ENCODE assay signal across 17 mouse cellular contexts in genomic region chr12:91183304-91183855, GRCm38 (mm10).
A peak's percentile ranks its signal among the peaks of the same experiment; 100 is the strongest.
DNase-seq lines count a peak whose midpoint lies in the region; ATAC-seq and TF ChIP-seq lines count a peak whose summit lies in the region.
"Had no signal": no experiment of that assay in that cellular context is flagged by ENCODE, and none has a peak within 500 bp of the region (broad histone marks: within the 10 kb centered on the region; RNA-seq: fewer than 3 reads in every experiment).

No protein-coding gene starts in this region.

- ATAC-seq in lung, postnatal 0 days, result no peak
- ATAC-seq in granulocyte monocyte progenitor cell, adult 5-6 weeks (replicated peaks; ENCODE audit: poor library complexity, severe bottlenecking), result peak; percentile 94
- peak; percentile 91 for ATAC-seq in neutrophil, adult 5-6 weeks (ENCODE audit: extremely low read depth, insufficient number of reproducible peaks, low FRiP score, poor library complexity, severe bottlenecking)
- ATAC-seq in intestine, postnatal 0 days, result no peak
- ATAC-seq: liver, postnatal 0 days had no signal

- H3K27ac ChIP-seq in lung, postnatal 0 days (ENCODE audit: low read length), result no peak overlapping the region
- H3K27ac ChIP-seq in heart, embryonic 10.5 days, result no peak overlapping the region
- no peak overlapping the region for H3K27ac ChIP-seq in intestine, postnatal 0 days (ENCODE audit: low read depth, low read length)
- H3K27ac ChIP-seq: hindbrain, embryonic 10.5 days; limb, embryonic 13.5 days had no signal

- no peak overlapping the region for H3K4me3 ChIP-seq in lung, postnatal 0 days (ENCODE audit: low read depth, low read length)
- H3K4me3 ChIP-seq in heart, embryonic 10.5 days, result no peak overlapping the region
- H3K4me3 ChIP-seq in intestine, postnatal 0 days (ENCODE audit: low read depth, low read length), result no peak overlapping the region
- H3K4me3 ChIP-seq: hindbrain, embryonic 10.5 days; limb, embryonic 13.5 days; megakaryocyte, embryonic 14.5 days had no signal

- no peaks in the 10 kb centered on the region for H3K9me3 ChIP-seq in lung, postnatal 0 days (ENCODE audit: low read length)
- H3K9me3 ChIP-seq in heart, embryonic 10.5 days, result no peaks in the 10 kb centered on the region
- H3K9me3 ChIP-seq in intestine, postnatal 0 days (ENCODE audit: control insufficient read depth), result no peaks in the 10 kb centered on the region
- H3K9me3 ChIP-seq: G1E; hindbrain, embryonic 10.5 days; limb, embryonic 13.5 days; megakaryocyte, embryonic 14.5 days had no signal

- H3K4me2 ChIP-seq in lung, postnatal 0 days (replicated peaks; ENCODE audit: low read depth, low read length), result no peak overlapping the region
- no peak overlapping the region for H3K4me2 ChIP-seq in intestine, postnatal 0 days (replicated peaks; ENCODE audit: low read depth)
- H3K4me2 ChIP-seq: limb, embryonic 13.5 days had no signal

- no peaks in the 10 kb centered on the region for H3K36me3 ChIP-seq in lung, postnatal 0 days (ENCODE audit: insufficient read depth, low read length)
- no peaks in the 10 kb centered on the region for H3K36me3 ChIP-seq in heart, embryonic 10.5 days
- no peaks in the 10 kb centered on the region for H3K36me3 ChIP-seq in intestine, postnatal 0 days (ENCODE audit: control insufficient read depth, insufficient read depth)
- H3K36me3 ChIP-seq: hindbrain, embryonic 10.5 days; limb, embryonic 13.5 days had no signal

- no peaks in the 10 kb centered on the region for H3K4me1 ChIP-seq in lung, postnatal 0 days (ENCODE audit: insufficient read depth, low read depth, low read length)
- no peaks in the 10 kb centered on the region for H3K4me1 ChIP-seq in heart, embryonic 10.5 days
- peaks cover 7% of the 10 kb centered on the region; the same call in 1 of the 2 replicates for H3K4me1 ChIP-seq in intestine, postnatal 0 days (replicated peaks; ENCODE audit: control insufficient read depth, insufficient read depth, low read length)
- H3K4me1 ChIP-seq: hindbrain, embryonic 10.5 days; limb, embryonic 13.5 days; megakaryocyte, embryonic 14.5 days had no signal

- no peak for TF ChIP-seq EP300 in lung, postnatal 0 days (IDR thresholded peaks at IDR 0.05)

- H3K27me3 ChIP-seq in lung, postnatal 0 days (replicated peaks; ENCODE audit: insufficient read depth, low read length), result no peaks in the 10 kb centered on the region
- H3K27me3 ChIP-seq in heart, embryonic 10.5 days (ENCODE audit: insufficient read depth, poor library complexity, severe bottlenecking), result no peaks in the 10 kb centered on the region
- H3K27me3 ChIP-seq in intestine, postnatal 0 days (replicated peaks; ENCODE audit: control insufficient read depth, insufficient read depth, low read length), result no peaks in the 10 kb centered on the region
- H3K27me3 ChIP-seq: megakaryocyte, embryonic 14.5 days had no signal

- 84% methylated on average over 4 of the region's 4 CpGs for WGBS in lung, postnatal 0 days
- WGBS in heart, embryonic 10.5 days, result 87% methylated on average over 4 of the region's 4 CpGs
- 79% methylated on average over 4 of the region's 4 CpGs for WGBS in intestine, postnatal 0 days

- peak; percentile 6 for DNase-seq in lung, postnatal 0 days (ENCODE audit: low spot score)
- DNase-seq in lung, postnatal 14 days, result no peak
- peak; percentile 79 for DNase-seq in CD4-positive, CD25-positive, alpha-beta regulatory T cell, adult 2 months (ENCODE audit: low read depth, low spot score)
- DNase-seq in heart, embryonic 10.5 days (ENCODE audit: low spot score), result no peak
- no peak for DNase-seq in natural killer cell, adult 2 months (ENCODE audit: low spot score in 2 of 2)
- DNase-seq: adrenal gland, postnatal 14 days; cerebellum, postnatal 10 days; kidney, postnatal 10 days; layer of hippocampus, adult 9-11 months; liver, postnatal 0 days had no signal

- no peak for TF ChIP-seq CTCF in lung, postnatal 0 days (IDR thresholded peaks at IDR 0.05)
- no peak for TF ChIP-seq CTCF in intestine, postnatal 0 days (IDR thresholded peaks at IDR 0.05; ENCODE audit: low read depth)

- no peak overlapping the region for H3K9ac ChIP-seq in lung, postnatal 0 days (replicated peaks; ENCODE audit: low read depth)
- no peak overlapping the region for H3K9ac ChIP-seq in intestine, postnatal 0 days (ENCODE audit: low read depth, low read length)
- H3K9ac ChIP-seq: limb, embryonic 13.5 days; liver, postnatal 0 days had no signal

Comparison
In these comparisons a context has a peak if more than half of its experiments do, and no peak if none do; other contexts are left out.
1. DNase-seq: peak in lung, postnatal 0 days (single experiment) and CD4-positive, CD25-positive, alpha-beta regulatory T cell, adult 2 months (single experiment); none in lung, postnatal 14 days (single experiment), heart, embryonic 10.5 days (single experiment) and natural killer cell, adult 2 months (0 of 2).
2. ATAC-seq: peak in granulocyte monocyte progenitor cell, adult 5-6 weeks (single experiment) and neutrophil, adult 5-6 weeks (single experiment); none in lung, postnatal 0 days (single experiment) and intestine, postnatal 0 days (single experiment).